Comparison of ENCODE assay signal across 9 mouse cellular contexts in genomic region chr11:120317456-120317855, GRCm38 (mm10). TPM values are rescaled to one million over a fixed set of nuclear protein-coding genes. Genes with fewer than 3 reads are reported as not detected.
DNase-seq lines count a peak whose midpoint lies in the region; ATAC-seq and TF ChIP-seq lines count a peak whose summit lies in the region.
"Had no signal": no experiment of that assay in that cellular context is flagged by ENCODE, and none has a peak within 500 bp of the region (broad histone marks: within the 10 kb centered on the region; RNA-seq: fewer than 3 reads in every experiment).

No protein-coding gene starts in this region.

- no peaks in the 10 kb centered on the region for H3K9me3 ChIP-seq in lung, postnatal 0 days (ENCODE audit: low read length)
- no peaks in the 10 kb centered on the region for H3K9me3 ChIP-seq in hindbrain, embryonic 11.5 days (ENCODE audit: control insufficient read depth, low read length)
- no peaks in the 10 kb centered on the region for H3K9me3 ChIP-seq in liver, embryonic 13.5 days (replicated peaks)
- no peaks in the 10 kb centered on the region for H3K9me3 ChIP-seq in stomach, embryonic 15.5 days

- ATAC-seq in lung, postnatal 0 days: no peak
- ATAC-seq in hindbrain, embryonic 11.5 days (ENCODE audit: low FRiP score): no peak
- no peak for ATAC-seq in liver, embryonic 13.5 days (ENCODE audit: low read depth)
- ATAC-seq in stomach, embryonic 15.5 days (ENCODE audit: insufficient read depth, low FRiP score, low read depth): no peak

- no peak for TF ChIP-seq CTCF in lung, postnatal 0 days (IDR thresholded peaks at IDR 0.05)
- TF ChIP-seq CTCF in lung, adult 2 months (IDR thresholded peaks at IDR 0.05; ENCODE audit: insufficient read depth, low read length): no peak
- no peak for TF ChIP-seq CTCF in thymus, adult 2 months (IDR thresholded peaks at IDR 0.05; ENCODE audit: borderline replicate concordance, control insufficient read depth, extremely low read depth, insufficient read depth, low read length, poor library complexity)

- H3K4me3 ChIP-seq in lung, postnatal 0 days (ENCODE audit: low read depth, low read length): no peak overlapping the region
- no peak overlapping the region for H3K4me3 ChIP-seq in lung, adult 2 months (replicated peaks; ENCODE audit: extremely low read depth, low read depth, low read length)
- H3K4me3 ChIP-seq in hindbrain, embryonic 11.5 days (ENCODE audit: low read depth, low read length): no peak overlapping the region
- no peak overlapping the region for H3K4me3 ChIP-seq in liver, embryonic 13.5 days (replicated peaks)
- no peak overlapping the region for H3K4me3 ChIP-seq in stomach, embryonic 15.5 days (replicated peaks)
- no peak overlapping the region for H3K4me3 ChIP-seq in thymus, adult 2 months (ENCODE audit: control insufficient read depth, insufficient read depth, low read length)

- WGBS in lung, postnatal 0 days: 51% methylated on average over 7 of the region's 7 CpGs
- 47% methylated on average over 7 of the region's 7 CpGs for WGBS in lung, adult 2 months
- WGBS in hindbrain, embryonic 11.5 days: 57% methylated on average over 7 of the region's 7 CpGs
- 68% methylated on average over 7 of the region's 7 CpGs for WGBS in liver, embryonic 13.5 days (ENCODE audit: insufficient replicate concordance)
- 56% methylated on average over 7 of the region's 7 CpGs for WGBS in stomach, embryonic 15.5 days
- WGBS in thymus, adult 2 months: 87% methylated on average over 7 of the region's 7 CpGs

- no peaks in the 10 kb centered on the region for H3K36me3 ChIP-seq in lung, postnatal 0 days (ENCODE audit: insufficient read depth, low read length)
- no peaks in the 10 kb centered on the region for H3K36me3 ChIP-seq in hindbrain, embryonic 11.5 days (ENCODE audit: control insufficient read depth, insufficient read depth, low read length)
- H3K36me3 ChIP-seq in liver, embryonic 13.5 days: no peaks in the 10 kb centered on the region
- no peaks in the 10 kb centered on the region for H3K36me3 ChIP-seq in stomach, embryonic 15.5 days
- H3K36me3 ChIP-seq in thymus, adult 2 months (ENCODE audit: control insufficient read depth, insufficient read depth, low read length): no peaks in the 10 kb centered on the region

- H3K9ac ChIP-seq in lung, postnatal 0 days (replicated peaks; ENCODE audit: low read depth): no peak overlapping the region
- no peak overlapping the region for H3K9ac ChIP-seq in hindbrain, embryonic 11.5 days (ENCODE audit: low read depth, low read length)
- no peak overlapping the region for H3K9ac ChIP-seq in liver, embryonic 13.5 days
- no peak overlapping the region for H3K9ac ChIP-seq in stomach, embryonic 15.5 days

- peak; percentile 5 for DNase-seq in lung, postnatal 0 days (ENCODE audit: low spot score)
- DNase-seq in lung, adult 2 months: no peak
- no peak for DNase-seq in hindbrain, embryonic 11.5 days (ENCODE audit: low spot score)
- no peak for DNase-seq in liver, embryonic 13.5 days
- no peak for DNase-seq in thymus, adult 2 months
- DNase-seq in c-Kit-positive CD71-positive TER-119-positive erythroid progenitor cells, embryonic 14.5 days (ENCODE audit: low spot score): no peak
- no peak for DNase-seq in thymus, postnatal 0 days (ENCODE audit: low spot score)

- H3K27me3 ChIP-seq in lung, postnatal 0 days (replicated peaks; ENCODE audit: insufficient read depth, low read length): no peaks in the 10 kb centered on the region
- no peaks in the 10 kb centered on the region for H3K27me3 ChIP-seq in hindbrain, embryonic 11.5 days (ENCODE audit: control insufficient read depth, insufficient read depth, low read length)
- no peaks in the 10 kb centered on the region for H3K27me3 ChIP-seq in liver, embryonic 13.5 days
- H3K27me3 ChIP-seq in stomach, embryonic 15.5 days (replicated peaks): no peaks in the 10 kb centered on the region
- H3K27me3 ChIP-seq in thymus, adult 2 months (ENCODE audit: control insufficient read depth, insufficient read depth, low read length): no peaks in the 10 kb centered on the region

- no peak for TF ChIP-seq EP300 in lung, postnatal 0 days (IDR thresholded peaks at IDR 0.05)

- peak overlapping the region; percentile 80 for H3K4me2 ChIP-seq in lung, postnatal 0 days (replicated peaks; ENCODE audit: low read depth, low read length)
- H3K4me2 ChIP-seq in hindbrain, embryonic 11.5 days (replicated peaks; ENCODE audit: low read depth, low read length): no peak overlapping the region; the same call in 1 of the 2 replicates
- peak overlapping the region; percentile 94 for H3K4me2 ChIP-seq in liver, embryonic 13.5 days
- H3K4me2 ChIP-seq in stomach, embryonic 15.5 days: peak overlapping the region; percentile 80

- no peak for TF ChIP-seq POLR2A in lung, adult 2 months (IDR thresholded peaks at IDR 0.05; ENCODE audit: borderline replicate concordance, extremely low read depth, low read depth, low read length)
- no peak for TF ChIP-seq POLR2A in thymus, adult 2 months (IDR thresholded peaks at IDR 0.05; ENCODE audit: control insufficient read depth, extremely low read depth, insufficient read depth, low read length, poor library complexity)

- H3K4me1 ChIP-seq in lung, postnatal 0 days (ENCODE audit: insufficient read depth, low read depth, low read length): peaks cover 4% of the 10 kb centered on the region; the same call in 1 of the 2 replicates
- 0 out of 2 replicates have a peak, but pooled peaks cover 2% of the 10 kb centered on the region for H3K4me1 ChIP-seq in lung, adult 2 months (ENCODE audit: control insufficient read depth, insufficient read depth, low read length)
- peaks cover 12% of the 10 kb centered on the region for H3K4me1 ChIP-seq in hindbrain, embryonic 11.5 days (replicated peaks; ENCODE audit: control insufficient read depth, insufficient read depth, low read length)
- peaks cover 28% of the 10 kb centered on the region for H3K4me1 ChIP-seq in liver, embryonic 13.5 days (replicated peaks)
- H3K4me1 ChIP-seq in stomach, embryonic 15.5 days: peaks cover 21% of the 10 kb centered on the region
- peaks cover 12% of the 10 kb centered on the region for H3K4me1 ChIP-seq in thymus, adult 2 months (replicated peaks; ENCODE audit: control insufficient read depth, insufficient read depth, low read length)

- peak overlapping the region; percentile 92; the same call in 1 of the 2 replicates for H3K27ac ChIP-seq in lung, postnatal 0 days (ENCODE audit: low read length)
- H3K27ac ChIP-seq in hindbrain, embryonic 11.5 days (ENCODE audit: low read depth, low read length): peak overlapping the region; percentile 30; the same call in 1 of the 2 replicates
- H3K27ac ChIP-seq in liver, embryonic 13.5 days: peak overlapping the region; percentile 95; the same call in 1 of the 2 replicates
- H3K27ac ChIP-seq in stomach, embryonic 15.5 days: peak overlapping the region; percentile 99
- H3K27ac ChIP-seq in thymus, adult 2 months (ENCODE audit: control insufficient read depth, insufficient read depth, low read length): no peak overlapping the region

RNA-seq across cellular contexts. Expression of gene Actg1, which starts 30.9 kb away (rescaled TPM):
- 1,989 and 2,317 TPM in 2 replicates for polyA plus RNA-seq in lung, postnatal 0 days (2015; fragmentation: Nextera tagmentation; extraction: Ambion mirVana)
- polyA plus RNA-seq in lung, adult 2 months (2012; rRNA removed): 941 and 1,175 TPM in 2 replicates
- polyA plus RNA-seq in hindbrain, embryonic 11.5 days (2014; fragmentation: Nextera tagmentation; extraction: Ambion mirVana): 3,592 and 3,665 TPM in 2 replicates
- 712 and 750 TPM in 2 replicates for polyA plus RNA-seq in liver, embryonic 13.5 days (2015; fragmentation: Nextera tagmentation; extraction: Ambion mirVana)
- 2,501 and 2,557 TPM in 2 replicates for polyA plus RNA-seq in stomach, embryonic 15.5 days (2015; fragmentation: Nextera tagmentation; extraction: Ambion mirVana)
- polyA plus RNA-seq in thymus, adult 2 months (2012; rRNA removed): 1,233 and 1,455 TPM in 2 replicates
- 1,815 and 1,857 TPM in 2 replicates for polyA plus RNA-seq in thymus, postnatal 0 days (2015; fragmentation: Nextera tagmentation; extraction: Ambion mirVana)

RNA-seq across cellular contexts. Expression of gene Fscn2, which starts 43.9 kb away (rescaled TPM):
- polyA plus RNA-seq in lung, postnatal 0 days (2015; fragmentation: Nextera tagmentation; extraction: Ambion mirVana): 0.36 and 0.74 TPM in 2 replicates
- polyA plus RNA-seq in lung, adult 2 months (2012; rRNA removed): 0.06 and 0.60 TPM in 2 replicates
- 1.1 and 1.5 TPM in 2 replicates for polyA plus RNA-seq in hindbrain, embryonic 11.5 days (2014; fragmentation: Nextera tagmentation; extraction: Ambion mirVana)
- polyA plus RNA-seq in liver, embryonic 13.5 days (2015; fragmentation: Nextera tagmentation; extraction: Ambion mirVana): not detected in 2 replicates
- polyA plus RNA-seq in stomach, embryonic 15.5 days (2015; fragmentation: Nextera tagmentation; extraction: Ambion mirVana): 0.49 and 0.85 TPM in 2 replicates
- polyA plus RNA-seq in thymus, adult 2 months (2012; rRNA removed): 0.19 and 0.37 TPM in 2 replicates
- 0.46 and 0.59 TPM in 2 replicates for polyA plus RNA-seq in thymus, postnatal 0 days (2015; fragmentation: Nextera tagmentation; extraction: Ambion mirVana)
- polyA plus RNA-seq: spleen, adult 2 months had no signal
